Mouse (Mus musculus): ENCODE measurements around the gene Olfr519. TPM values are rescaled to one million over a fixed set of nuclear protein-coding genes. Genes with fewer than 3 reads are reported as not detected.

Gene Olfr519
- polyA plus RNA-seq, 1 experiment from 2014 or later: not detected

DNA sequence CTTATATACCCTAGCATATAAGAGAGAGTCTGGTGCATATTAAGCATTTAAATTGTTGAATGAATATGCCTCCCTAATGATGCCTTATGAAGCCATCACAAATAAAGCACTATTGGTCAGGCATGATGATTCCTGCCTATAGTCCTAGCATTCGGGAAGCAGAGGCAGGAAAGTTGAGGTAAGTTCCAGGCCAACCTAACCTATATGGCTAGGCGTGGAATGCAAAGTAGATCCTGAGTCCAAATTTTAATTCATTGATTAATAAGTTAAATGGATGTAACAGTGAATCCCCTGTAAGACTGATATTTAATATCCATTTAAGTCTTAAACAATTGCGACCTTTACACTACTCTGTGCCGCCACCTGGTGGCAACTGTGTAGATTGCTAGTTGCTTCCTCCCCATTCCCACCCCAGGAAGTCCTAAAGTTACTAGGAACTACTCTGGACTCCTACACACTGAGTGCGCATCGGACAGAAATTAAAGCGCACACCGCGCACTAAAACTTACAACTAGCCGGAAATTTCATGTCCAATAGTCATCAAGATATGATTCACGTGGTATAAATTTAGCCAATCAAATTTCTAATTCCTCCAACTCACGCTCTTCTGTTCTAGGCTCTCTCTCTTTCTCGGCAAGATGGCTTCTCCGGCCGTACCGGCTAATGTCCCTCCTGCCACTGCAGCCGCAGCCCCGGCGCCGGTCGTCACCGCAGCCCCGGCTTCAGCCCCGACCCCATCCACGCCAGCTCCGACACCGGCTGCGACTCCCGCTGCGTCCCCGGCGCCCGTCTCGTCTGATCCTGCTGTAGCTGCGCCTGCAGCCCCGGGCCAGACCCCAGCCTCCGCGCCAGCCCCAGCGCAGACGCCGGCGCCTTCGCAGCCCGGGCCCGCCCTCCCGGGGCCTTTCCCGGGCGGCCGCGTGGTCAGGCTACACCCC, 39.8 kb upstream of the Olfr519 start, which contains the start of gene Eif3f:
Gene Eif3f, plus strand, starts transcription at position 624 of the 938 bp plus-strand sequence.
- H3K9ac ChIP-seq (ENCODE audit: low read length): peak within 1 kb of the TSS; percentile 96
- H3K4me1 ChIP-seq (replicated peaks; ENCODE audit: control insufficient read depth, insufficient read depth): peaks cover 5% of the 10 kb centered on the region
- H3K4me2 ChIP-seq (replicated peaks; ENCODE audit: low read depth): peak within 1 kb of the TSS; percentile 85
- peak within 1 kb of the TSS; percentile 84 for H3K27ac ChIP-seq (replicated peaks)
- peak within 1 kb of the TSS; percentile 99 for H3K4me3 ChIP-seq (ENCODE audit: low read depth, low read length)
- H3K36me3 ChIP-seq (ENCODE audit: control insufficient read depth, insufficient read depth, low read length): peaks cover 7% of the 10 kb centered on the region
- no peaks in the 10 kb centered on the region for H3K27me3 ChIP-seq (ENCODE audit: control insufficient read depth, insufficient read depth, low read length)
- DNase-seq (ENCODE audit: low spot score) (peak; percentile 93), ATAC-seq (ENCODE audit: low FRiP score, low TSS enrichment) (peak; percentile 99)
- no peak for TF ChIP-seq EP300 (optimal IDR thresholded peaks at IDR 0.05)
- TF ChIP-seq CTCF (IDR thresholded peaks at IDR 0.05; ENCODE audit: low read depth): peak; percentile 96
- no peaks in the 10 kb centered on the region for H3K9me3 ChIP-seq (ENCODE audit: control insufficient read depth, low read length)
- 1% methylated on average over 50 of the region's 50 CpGs for WGBS

DNA sequence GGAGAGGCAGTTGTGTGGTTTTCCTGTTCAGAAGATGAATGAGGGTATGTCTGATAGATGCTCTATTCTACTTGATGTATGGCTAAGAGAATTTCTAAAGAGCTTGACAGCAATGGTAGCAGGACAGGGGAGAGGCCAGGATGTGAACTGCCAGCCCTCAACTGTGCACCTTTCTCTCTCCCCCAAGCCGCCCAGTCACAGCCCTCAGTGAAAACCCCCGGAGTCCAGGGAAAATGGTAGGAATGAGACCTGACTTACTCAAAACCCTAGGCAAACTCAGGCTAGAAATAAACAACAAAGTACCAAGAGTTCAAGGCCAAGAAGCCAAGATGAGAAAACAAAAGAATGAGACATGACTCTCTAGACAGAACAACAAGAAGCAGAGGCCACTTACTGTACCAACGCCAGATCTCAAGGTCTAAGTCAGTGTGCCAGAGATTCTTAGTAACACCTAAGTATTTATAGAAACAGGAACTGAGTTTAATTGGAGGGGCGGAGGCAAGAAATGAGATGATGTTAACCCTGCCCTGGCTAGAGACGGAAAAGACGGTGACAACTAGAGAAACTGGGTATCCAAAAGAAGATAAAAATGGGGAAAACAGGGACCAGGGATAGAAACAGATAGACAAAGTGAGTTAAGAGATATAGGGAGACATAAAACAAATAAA, 35.6 kb upstream of the Olfr519 start, which contains the start of gene Nlrp10:
Gene Nlrp10, minus strand, starts transcription at position 453 of the 668 bp plus-strand sequence.
- no peak for TF ChIP-seq CTCF (IDR thresholded peaks at IDR 0.05; ENCODE audit: low read depth)
- no peak for TF ChIP-seq EP300 (optimal IDR thresholded peaks at IDR 0.05)
- Histone ChIP-seq H3K9ac (ENCODE audit: low read length) (no peak within 1 kb of the TSS), H3K4me3 (ENCODE audit: low read depth, low read length) (no peak within 1 kb of the TSS), H3K27me3 (ENCODE audit: control insufficient read depth, insufficient read depth, low read length) (no peaks in the 10 kb centered on the region), H3K9me3 (ENCODE audit: control insufficient read depth, low read length) (no peaks in the 10 kb centered on the region), H3K4me2 (replicated peaks; ENCODE audit: low read depth) (no peak within 1 kb of the TSS), H3K4me1 (replicated peaks; ENCODE audit: control insufficient read depth, insufficient read depth) (no peaks in the 10 kb centered on the region), H3K36me3 (ENCODE audit: control insufficient read depth, insufficient read depth, low read length) (no peaks in the 10 kb centered on the region), H3K27ac (replicated peaks) (no peak within 1 kb of the TSS)
- ATAC-seq (ENCODE audit: low FRiP score, low TSS enrichment) (no peak), DNase-seq (ENCODE audit: low spot score) (no peak)
- WGBS: 64% methylated on average over 6 of the region's 6 CpGs

DNA sequence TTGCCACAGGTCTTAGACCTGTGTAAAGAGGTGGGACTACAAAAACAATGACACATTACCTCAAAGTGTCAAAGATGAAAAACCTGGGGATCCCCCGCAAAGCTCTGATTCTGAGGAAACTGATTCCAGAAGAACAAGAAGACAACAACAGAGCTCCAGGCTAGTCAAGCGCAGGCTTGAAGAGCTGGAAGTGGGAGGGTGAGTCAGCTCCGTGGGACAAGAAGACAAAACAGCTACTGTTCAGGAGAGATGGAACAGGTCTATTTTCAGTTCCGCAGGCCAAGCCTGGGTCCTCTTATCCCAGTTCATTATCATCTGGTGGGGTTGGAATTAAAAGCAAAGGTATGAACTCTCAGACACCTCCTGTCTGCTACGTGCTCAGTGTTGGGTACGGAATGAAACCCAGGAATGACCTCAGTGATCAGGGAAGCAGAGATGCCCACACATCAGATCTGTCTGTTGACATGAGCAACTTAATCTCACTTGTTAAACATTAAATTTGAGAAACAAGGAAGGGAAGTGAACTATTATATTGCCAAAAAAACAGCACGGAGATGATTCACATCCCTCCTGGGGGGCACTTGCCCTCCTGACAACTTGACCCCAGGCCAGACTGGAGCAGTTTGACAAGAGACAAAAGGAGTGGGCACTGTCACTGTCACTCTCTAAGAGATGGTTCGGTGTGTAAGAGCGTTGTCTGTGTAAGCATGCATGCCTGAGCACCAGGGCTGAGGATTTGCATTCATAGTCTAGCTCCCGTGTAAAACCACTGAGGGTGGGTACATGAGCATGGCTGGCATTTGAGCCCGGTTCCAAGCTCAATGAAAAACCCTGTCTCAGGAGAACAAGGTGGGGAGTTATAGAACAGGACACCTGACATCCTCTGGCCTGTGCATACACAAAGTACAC, 34.3 kb upstream of the Olfr519 start:
- no peaks in the 10 kb centered on the region for H3K9me3 ChIP-seq (ENCODE audit: control insufficient read depth, low read length)
- H3K4me1 ChIP-seq (replicated peaks; ENCODE audit: control insufficient read depth, insufficient read depth): no peaks in the 10 kb centered on the region
- ATAC-seq (ENCODE audit: low FRiP score, low TSS enrichment) (no peak), DNase-seq (ENCODE audit: low spot score) (no peak)
- no peaks in the 10 kb centered on the region for H3K36me3 ChIP-seq (ENCODE audit: control insufficient read depth, insufficient read depth, low read length)
- H3K27ac ChIP-seq (replicated peaks): no peak overlapping the region
- H3K4me2 ChIP-seq (replicated peaks; ENCODE audit: low read depth): no peak overlapping the region
- no peak overlapping the region for H3K9ac ChIP-seq (ENCODE audit: low read length)
- H3K27me3 ChIP-seq (ENCODE audit: control insufficient read depth, insufficient read depth, low read length): no peaks in the 10 kb centered on the region
- H3K4me3 ChIP-seq (ENCODE audit: low read depth, low read length): no peak overlapping the region
- TF ChIP-seq EP300 (optimal IDR thresholded peaks at IDR 0.05) (no peak), CTCF (IDR thresholded peaks at IDR 0.05; ENCODE audit: low read depth) (no peak)
- WGBS: 72% methylated on average over 11 of the region's 11 CpGs

DNA sequence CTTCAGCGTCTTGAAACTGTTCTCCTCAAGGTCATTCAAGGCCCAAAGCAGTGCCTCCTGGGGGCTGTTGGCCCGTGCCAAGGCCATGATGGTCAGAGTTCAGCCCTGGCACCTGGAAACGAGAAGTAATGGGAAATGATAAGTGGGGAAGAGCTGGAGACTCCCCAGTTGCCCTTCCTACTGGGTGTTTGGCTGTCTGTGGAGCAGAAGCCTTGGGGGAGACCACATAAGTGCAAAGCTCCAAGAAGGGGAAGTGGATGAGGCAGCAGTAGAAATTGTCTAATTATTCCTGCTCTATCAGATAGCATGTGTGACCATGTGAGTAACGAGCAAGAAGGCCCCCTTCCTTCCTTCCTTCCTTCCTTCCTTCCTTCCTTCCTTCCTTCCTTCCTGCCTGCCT, 32.8 kb upstream of the Olfr519 start:
- DNase-seq (ENCODE audit: low spot score) (no peak), ATAC-seq (ENCODE audit: low FRiP score, low TSS enrichment) (no peak)
- Histone ChIP-seq H3K36me3 (ENCODE audit: control insufficient read depth, insufficient read depth, low read length) (no peaks in the 10 kb centered on the region), H3K4me2 (replicated peaks; ENCODE audit: low read depth) (no peak overlapping the region), H3K9me3 (ENCODE audit: control insufficient read depth, low read length) (no peaks in the 10 kb centered on the region), H3K27ac (replicated peaks) (no peak overlapping the region), H3K4me1 (replicated peaks; ENCODE audit: control insufficient read depth, insufficient read depth) (no peaks in the 10 kb centered on the region), H3K4me3 (ENCODE audit: low read depth, low read length) (no peak overlapping the region), H3K27me3 (ENCODE audit: control insufficient read depth, insufficient read depth, low read length) (no peaks in the 10 kb centered on the region), H3K9ac (ENCODE audit: low read length) (no peak overlapping the region)
- TF ChIP-seq EP300 (optimal IDR thresholded peaks at IDR 0.05): no peak
- WGBS: 76% methylated on average over 4 of the region's 4 CpGs

DNA sequence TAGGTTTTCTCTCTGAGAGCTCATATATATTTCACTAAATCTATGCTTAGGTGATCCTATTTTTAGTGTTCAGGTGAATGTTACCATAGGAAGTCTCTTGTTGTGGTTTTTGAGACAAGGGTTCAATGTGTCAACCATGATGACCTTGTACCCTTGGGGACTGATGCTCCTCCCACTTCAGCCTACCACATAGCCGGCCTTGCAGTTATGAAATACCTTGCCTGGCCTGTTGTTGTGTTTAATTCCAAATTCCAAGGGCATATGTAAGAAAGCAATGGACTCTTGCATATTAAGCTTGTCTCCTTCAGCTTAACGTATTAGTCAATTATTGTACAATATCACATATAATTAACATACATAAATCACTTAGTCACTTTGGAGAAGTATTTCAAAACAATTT, 9.7 kb upstream of the Olfr519 start:
- H3K4me3 ChIP-seq (ENCODE audit: low read depth, low read length): no peak overlapping the region
- TF ChIP-seq EP300 (optimal IDR thresholded peaks at IDR 0.05): no peak
- no peak for TF ChIP-seq CTCF (IDR thresholded peaks at IDR 0.05; ENCODE audit: low read depth)
- no peaks in the 10 kb centered on the region for H3K4me1 ChIP-seq (replicated peaks; ENCODE audit: control insufficient read depth, insufficient read depth)
- DNase-seq (ENCODE audit: low spot score): no peak
- H3K4me2 ChIP-seq (replicated peaks; ENCODE audit: low read depth): no peak overlapping the region
- no peaks in the 10 kb centered on the region for H3K36me3 ChIP-seq (ENCODE audit: control insufficient read depth, insufficient read depth, low read length)
- H3K27me3 ChIP-seq (ENCODE audit: control insufficient read depth, insufficient read depth, low read length): no peaks in the 10 kb centered on the region
- WGBS: 79% methylated on average over 2 of the region's 2 CpGs
- ATAC-seq (ENCODE audit: low FRiP score, low TSS enrichment): no peak
- no peak overlapping the region for H3K9ac ChIP-seq (ENCODE audit: low read length)
- H3K27ac ChIP-seq (replicated peaks): no peak overlapping the region
- H3K9me3 ChIP-seq (ENCODE audit: control insufficient read depth, low read length): no peaks in the 10 kb centered on the region

All from stomach, postnatal 0 days (tissue).